Mouse (Mus musculus) liver, embryonic 14.5 days (tissue): ENCODE results near the gene Synj2bp. TPM values are rescaled to one million over a fixed set of nuclear protein-coding genes. Genes with fewer than 3 reads are reported as not detected.

Experiments
- ATAC-seq: fragments of 200-750 bp; cut with Nextera tagmentation; 2 replicates; pipeline ENCODE4 v1.8.0; 2017; ENCODE audit warnings: moderate number of reproducible peaks, mild to moderate bottlenecking, moderate library complexity; ENCODE audit not compliant: insufficient read depth
- DNase-seq, 3 experiments: peaks; one replicate each; pipeline ENCODE4 v3.0.0-alpha.2; 2012 to 2013; ENCODE audit warnings: low read depth in 3 of 3, low spot score in 3 of 3
- H3K27ac ChIP-seq: fragments of 300-500 bp; sonication (generic); 2 replicates; pipeline ENCODE4 v1.5.1; 2014; ENCODE audit warnings: moderate library complexity, mild to moderate bottlenecking, control low read depth, inconsistent platforms
- H3K27me3 ChIP-seq: fragments of 300-500 bp; sonication (generic); 2 replicates; pipeline ENCODE4 v1.6.1; 2014; ENCODE audit warnings: mild to moderate bottlenecking, low read length, moderate library complexity; ENCODE audit not compliant: control insufficient read depth, insufficient read depth
- H3K36me3 ChIP-seq: fragments of 300-500 bp; sonication (generic); replicated peaks from 2 replicates; pipeline ENCODE4 v1.6.1; 2014; ENCODE audit warnings: low read depth; ENCODE audit not compliant: control insufficient read depth, insufficient read depth
- H3K4me1 ChIP-seq, 2 experiments: fragments of 200-500 bp in 1 of 2; fragments of 300-500 bp in 1 of 2; sonication (generic) in 1 of 2; replicated peaks; 2 replicates each; pipeline ENCODE4 v1.6.1; 2012 to 2014; ENCODE audit warnings: antibody characterized with exemption in 1 of 2, inconsistent platforms in 1 of 2, low read length in 1 of 2; ENCODE audit not compliant: control insufficient read depth in 2 of 2, insufficient read depth in 2 of 2
- H3K4me2 ChIP-seq: fragments of 300-500 bp; sonication (generic); 2 replicates; pipeline ENCODE4 v1.6.1; 2014; ENCODE audit warnings: low read depth, mild to moderate bottlenecking, control low read depth, moderate library complexity
- H3K4me3 ChIP-seq, 2 experiments: fragments of 200-500 bp in 1 of 2; fragments of 300-500 bp in 1 of 2; sonication (generic) in 1 of 2; 2 replicates each; pipeline ENCODE4 v1.5.1; 2012 to 2014; ENCODE audit warnings: low read depth in 2 of 2, low read length in 2 of 2, mild to moderate bottlenecking in 2 of 2, control low read depth in 1 of 2, inconsistent platforms in 1 of 2, moderate library complexity in 1 of 2; ENCODE audit not compliant: insufficient read depth in 1 of 2
- H3K9ac ChIP-seq: fragments of 300-500 bp; sonication (generic); replicated peaks from 2 replicates; pipeline ENCODE4 v1.6.1; 2014; ENCODE audit warnings: mild to moderate bottlenecking, control low read depth, moderate library complexity
- H3K9me3 ChIP-seq: fragments of 300-500 bp; sonication (generic); 2 replicates; pipeline ENCODE4 v1.6.1; 2016; ENCODE audit warnings: low read length, mixed read lengths; ENCODE audit not compliant: control insufficient read depth
- CTCF ChIP-seq: IDR thresholded peaks from 2 replicates; pipeline ENCODE4 v1.5.1; 2016; ENCODE audit warnings: antibody characterized with exemption, low read depth, control low read depth
- EP300 ChIP-seq: IDR thresholded peaks from 2 replicates; pipeline ENCODE4 v1.6.1; 2016; ENCODE audit warnings: antibody characterized with exemption, low read depth
- WGBS: fragments of 180-500 bp; shearing (Covaris S2); extraction: QIAGEN DNeasy Blood & Tissue Kit; methylation state at CpG from one replicate; pipeline ENCODE4 v1.1.7; 2014; ENCODE audit not compliant: insufficient replicate concordance; 5-methylcytosine and 5-hydroxymethylcytosine counted together
- polyA plus RNA-seq, 2 experiments: library from polyadenylated mRNA; depleted of rRNA in 1 of 2; stranded (reverse) in 1 of 2; unstranded in 1 of 2; fragments of >200 nt; fragmentation: Nextera tagmentation in 1 of 2; extraction: Ambion mirVana in 1 of 2; gene quantifications; 2 replicates each; pipeline versions ENCODE4 v1.2.1 to v1.2.3; 2012 to 2014

Gene Synj2bp
- 4.0 and 8.2 TPM in 2 replicates for polyA plus RNA-seq (2012; rRNA removed)
- 12.1 and 15.2 TPM in 2 replicates for polyA plus RNA-seq (2014; fragmentation: Nextera tagmentation; extraction: Ambion mirVana)

DNA sequence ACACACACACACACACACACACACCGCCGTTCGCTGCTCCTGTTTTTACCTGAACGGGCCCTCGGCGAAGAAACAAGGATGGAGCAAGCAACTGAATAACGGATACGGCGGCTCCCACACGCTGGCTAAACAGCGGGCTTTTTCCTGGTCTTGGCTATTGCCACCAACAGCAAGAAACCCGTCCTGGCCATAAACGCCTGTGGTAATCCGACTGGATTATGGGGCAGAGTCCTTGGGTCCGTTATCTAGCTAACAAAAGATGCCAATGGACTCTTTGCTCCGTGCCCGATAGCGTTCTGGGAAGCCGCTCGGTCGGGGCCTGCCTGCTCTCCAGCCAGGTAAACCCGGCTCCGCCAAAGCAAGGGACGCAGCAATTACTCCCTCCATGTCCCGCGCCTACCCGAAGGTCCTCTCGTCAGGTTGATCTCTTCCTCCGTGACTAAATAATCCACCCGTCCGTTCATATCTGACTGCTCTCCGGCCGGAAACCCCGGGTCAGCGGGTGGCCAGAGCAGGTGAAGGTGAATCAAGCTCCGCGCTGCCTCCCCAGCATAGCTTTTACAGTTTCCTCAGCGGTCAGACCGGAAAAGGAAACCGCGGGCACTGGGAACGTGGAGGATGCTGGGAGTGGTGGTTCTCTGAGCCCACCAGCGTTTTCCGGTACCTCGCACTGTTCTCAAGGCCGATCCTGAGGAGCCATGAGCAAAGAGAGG lies at the start of gene Synj2bp, which contains the start of gene Gm20498:
Gene Synj2bp (minus strand): TSS at position 596 of the 713 bp plus-strand sequence.
Gene Gm20498 (minus strand): TSS at position 590 of the 713 bp plus-strand sequence.
- peak within 1 kb of the TSS; percentile 67 for H3K27ac ChIP-seq
- ATAC-seq (peak; percentile 87), DNase-seq (peak; percentile 60 to 68 (median 65))
- no peak for TF ChIP-seq CTCF
- no peaks in the 10 kb centered on the region for H3K36me3 ChIP-seq
- H3K4me3 ChIP-seq = peak within 1 kb of the TSS; percentile 84 to 92
- under 1% methylated on average over 46 of the region's 46 CpGs for WGBS
- H3K9me3 ChIP-seq = no peaks in the 10 kb centered on the region
- no peaks in the 10 kb centered on the region for H3K27me3 ChIP-seq
- H3K4me2 ChIP-seq = peak within 1 kb of the TSS; percentile 73
- peak within 1 kb of the TSS; percentile 86 for H3K9ac ChIP-seq
- H3K4me1 ChIP-seq = peaks cover 3 to 5% of the 10 kb centered on the region in 2 experiments; a peak in 2 of 4 replicates

DNA sequence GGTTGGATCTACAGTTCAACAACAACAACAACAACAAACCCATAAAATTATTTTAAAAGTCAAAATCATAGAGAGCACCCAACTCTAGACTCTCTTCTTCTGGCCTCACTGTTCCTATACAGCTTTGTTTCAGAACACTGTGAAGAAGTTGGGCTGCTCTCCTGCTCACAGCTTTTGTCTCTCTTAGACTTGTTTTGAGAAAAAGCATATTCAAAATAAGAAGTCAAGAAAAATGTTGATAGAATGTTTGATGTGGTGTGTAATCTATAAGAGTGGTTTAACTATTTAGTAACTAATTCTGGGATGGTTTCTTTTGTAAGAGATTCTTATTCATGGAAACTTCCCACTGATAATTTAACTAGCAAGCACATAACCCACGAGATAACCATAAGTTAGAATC lies 35.7 kb upstream of the Synj2bp start, which contains the start of gene Adam21:
Gene Adam21 (minus strand): TSS at position 101 of the 400 bp plus-strand sequence.
- Histone ChIP-seq H3K4me2 (peak within 1 kb of the TSS; percentile 1; the same call in 1 of the 2 replicates), H3K4me1 (peaks cover 3 to 6% of the 10 kb centered on the region in 2 experiments), H3K27me3 (no peaks in the 10 kb centered on the region), H3K4me3 (no peak within 1 kb of the TSS), H3K9ac (no peak within 1 kb of the TSS), H3K36me3 (peaks cover 10% of the 10 kb centered on the region; the same call in 1 of the 2 replicates), H3K27ac (no peak within 1 kb of the TSS), H3K9me3 (no peaks in the 10 kb centered on the region)
- 69% methylated on average over 1 of the region's 1 CpGs for WGBS
- no peak for ATAC-seq
- no peak for DNase-seq
- no peak for TF ChIP-seq EP300
- no peak for TF ChIP-seq CTCF

DNA sequence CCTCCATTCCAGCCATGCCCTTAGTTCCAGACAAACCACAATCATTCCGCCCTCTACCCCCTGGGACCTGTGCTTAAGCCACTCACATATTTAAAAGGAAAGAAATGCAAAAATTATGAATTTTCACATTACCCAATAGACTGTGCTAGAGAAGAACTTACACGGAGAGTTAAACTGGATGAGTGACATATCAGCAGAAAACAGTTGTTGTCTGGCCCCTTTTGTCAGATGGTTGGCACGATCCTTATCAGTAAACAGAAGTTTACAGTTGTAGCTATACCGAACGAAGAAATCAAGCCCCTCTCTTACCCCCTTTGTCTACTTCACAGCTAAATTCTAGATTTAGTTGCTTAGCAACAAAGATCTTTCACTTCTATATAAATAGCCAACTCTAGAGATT lies 35.2 kb upstream of the Synj2bp start:
- H3K9ac ChIP-seq = no peak overlapping the region
- H3K36me3 ChIP-seq = peaks cover 8% of the 10 kb centered on the region; the same call in 1 of the 2 replicates
- H3K27ac ChIP-seq = no peak overlapping the region
- H3K27me3 ChIP-seq = no peaks in the 10 kb centered on the region
- ATAC-seq (0 out of 2 replicates have a peak, but pooled peaks have one; percentile 28), DNase-seq (peak in 1 of 3 experiments; percentile 9)
- peaks cover 3 to 6% of the 10 kb centered on the region in 2 experiments for H3K4me1 ChIP-seq
- H3K4me2 ChIP-seq = peak overlapping the region; percentile 1; the same call in 1 of the 2 replicates
- 25% methylated on average over 5 of the region's 5 CpGs for WGBS
- H3K4me3 ChIP-seq = no peak overlapping the region
- H3K9me3 ChIP-seq = no peaks in the 10 kb centered on the region
- TF ChIP-seq EP300 = no peak
- TF ChIP-seq CTCF = no peak

DNA sequence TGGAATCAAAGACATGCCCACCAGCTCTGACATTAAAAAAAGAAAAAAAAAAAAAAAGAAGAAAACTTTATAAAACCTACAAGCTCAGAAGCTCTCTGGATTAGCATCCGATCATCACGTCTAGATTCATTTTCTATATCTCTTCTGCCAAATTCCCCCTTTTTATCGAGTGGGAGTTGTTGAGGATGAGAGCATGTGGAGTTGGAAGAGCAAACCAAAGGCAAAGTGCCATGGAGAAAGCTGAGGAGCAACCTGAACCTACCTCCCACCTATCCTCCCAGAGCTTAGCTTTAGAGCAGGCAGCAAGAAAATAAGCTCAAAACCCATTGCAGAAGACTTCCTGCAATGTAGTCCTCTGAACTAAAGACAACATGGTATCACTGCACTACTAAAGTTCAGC lies 31.5 kb upstream of the Synj2bp start:
- Histone ChIP-seq H3K9me3 (no peaks in the 10 kb centered on the region), H3K9ac (no peak overlapping the region), H3K36me3 (no peaks in the 10 kb centered on the region), H3K4me2 (no peak overlapping the region), H3K27me3 (no peaks in the 10 kb centered on the region), H3K4me1 (peaks cover 3 to 6% of the 10 kb centered on the region in 2 experiments), H3K4me3 (no peak overlapping the region), H3K27ac (no peak overlapping the region)
- no peak for TF ChIP-seq EP300
- TF ChIP-seq CTCF = no peak
- no peak for DNase-seq
- ATAC-seq = no peak
- 73% methylated on average over 3 of the region's 3 CpGs for WGBS

DNA sequence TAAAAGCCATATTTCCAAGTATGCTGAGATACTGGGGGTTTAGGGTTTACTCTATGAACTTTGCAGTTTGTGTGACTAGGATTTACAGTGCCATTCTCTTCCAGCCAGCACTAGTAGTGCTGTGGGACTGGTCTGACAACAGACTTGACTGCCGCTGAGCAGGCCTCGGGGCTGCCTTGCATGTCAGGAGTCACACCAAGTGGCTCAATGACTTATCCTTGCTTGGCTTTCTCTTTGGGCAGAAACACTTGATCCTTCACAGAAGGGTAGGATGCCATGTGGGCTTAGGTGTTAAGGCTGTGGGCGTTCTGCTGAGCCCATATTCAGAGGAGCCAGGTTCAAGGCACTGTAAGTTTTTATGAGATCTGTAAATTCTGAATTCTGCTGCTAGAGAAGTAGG lies 16.6 kb upstream of the Synj2bp start:
- H3K4me1 ChIP-seq = no peaks in the 10 kb centered on the region
- no peak overlapping the region for H3K4me3 ChIP-seq
- TF ChIP-seq EP300 (no peak), CTCF (no peak)
- ATAC-seq = no peak
- no peak overlapping the region for H3K27ac ChIP-seq
- no peaks in the 10 kb centered on the region for H3K36me3 ChIP-seq
- H3K4me2 ChIP-seq = no peak overlapping the region
- H3K9ac ChIP-seq = no peak overlapping the region
- H3K9me3 ChIP-seq = no peaks in the 10 kb centered on the region
- DNase-seq = no peak
- H3K27me3 ChIP-seq = no peaks in the 10 kb centered on the region
- 65% methylated on average over 3 of the region's 3 CpGs for WGBS
